Mouse (Mus musculus) cortical plate, adult 2 months (tissue): ENCODE measurements around the gene Nid2. TPM values are rescaled to one million over a fixed set of nuclear protein-coding genes. Genes with fewer than 3 reads are reported as not detected.

Experiments used
- H3K27ac ChIP-seq: fragments of 200-500 bp; 2 replicates; pipeline ENCODE4 v1.5.1; 2012; ENCODE audit warnings: low read length, control low read depth, inconsistent platforms; ENCODE audit not compliant: insufficient read depth
- H3K4me1 ChIP-seq: fragments of 200-500 bp; 2 replicates; pipeline ENCODE4 v1.6.1; 2011; ENCODE audit warnings: low read length; ENCODE audit not compliant: control insufficient read depth, insufficient read depth
- H3K4me3 ChIP-seq: fragments of 200-500 bp; 2 replicates; pipeline ENCODE4 v1.5.1; 2011; ENCODE audit warnings: mild to moderate bottlenecking, low read length, control low read depth; ENCODE audit not compliant: insufficient read depth
- CTCF ChIP-seq: fragments of 200-500 bp; IDR thresholded peaks from 2 replicates; pipeline ENCODE4 v1.5.1; 2011; ENCODE audit warnings: mild to moderate bottlenecking, control low read depth, low read length; ENCODE audit not compliant: insufficient read depth; ENCODE audit errors: extremely low read depth
- POLR2A ChIP-seq: fragments of 200-500 bp; IDR thresholded peaks from 2 replicates; pipeline ENCODE4 v1.6.1; 2011; ENCODE audit warnings: mild to moderate bottlenecking, low read length, control low read depth; ENCODE audit not compliant: insufficient read depth; ENCODE audit errors: extremely low read depth
- polyA plus RNA-seq: library from polyadenylated mRNA; depleted of rRNA; stranded (reverse); fragments of >200 nt; gene quantifications from 2 replicates; pipeline ENCODE4 v1.2.3, GENCODE M21; 2012

Gene Nid2
- polyA plus RNA-seq, 1 experiment: 2.2 TPM

DNA sequence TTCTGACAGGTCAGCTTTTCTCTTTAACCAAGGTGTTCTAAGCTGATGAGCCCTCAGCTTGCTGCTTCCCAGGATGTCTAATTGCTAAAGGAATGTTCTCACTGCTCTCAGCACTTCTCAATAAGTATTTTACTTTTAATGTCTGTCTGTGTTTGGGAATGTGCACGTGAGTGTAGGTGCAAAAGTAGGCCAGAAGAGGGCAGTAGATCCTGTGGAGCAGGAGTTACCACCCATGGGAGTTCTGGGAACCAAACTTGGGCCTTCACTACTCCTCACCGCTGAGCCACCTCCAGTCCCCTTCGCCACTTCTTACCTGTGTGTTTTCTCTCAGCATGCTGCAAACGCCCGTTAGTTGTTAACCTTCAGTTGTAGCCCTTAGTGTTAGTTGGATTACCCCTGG lies 25.1 kb downstream of the Nid2 start:
- Histone ChIP-seq H3K27ac (no peak overlapping the region), H3K4me1 (no peaks in the 10 kb centered on the region), H3K4me3 (no peak overlapping the region)
- TF ChIP-seq CTCF (no peak), POLR2A (no peak)

DNA sequence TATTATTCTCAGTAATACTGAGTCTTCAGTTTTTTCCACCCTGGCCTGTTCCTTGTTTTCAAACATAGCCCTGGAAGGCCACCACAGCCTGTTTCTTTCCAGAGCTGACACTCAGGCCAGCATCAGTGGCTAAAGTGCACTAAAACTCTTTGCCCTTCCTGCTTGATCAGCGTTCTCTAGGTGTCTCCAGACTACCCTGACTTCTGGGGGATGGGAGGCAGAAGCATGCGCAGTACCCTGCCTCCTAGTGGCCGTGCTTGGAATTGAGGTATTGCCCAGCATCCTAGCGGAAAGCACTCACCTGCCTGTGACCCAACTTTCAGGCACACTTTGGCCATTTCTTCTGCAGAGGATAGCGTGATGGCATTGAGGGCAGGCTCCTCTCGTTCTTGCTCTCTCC lies 25.8 kb downstream of the Nid2 start:
- no peak overlapping the region for H3K4me3 ChIP-seq
- H3K4me1 ChIP-seq: no peaks in the 10 kb centered on the region
- peak; percentile 39 for TF ChIP-seq CTCF
- TF ChIP-seq POLR2A: no peak
- H3K27ac ChIP-seq: no peak overlapping the region

DNA sequence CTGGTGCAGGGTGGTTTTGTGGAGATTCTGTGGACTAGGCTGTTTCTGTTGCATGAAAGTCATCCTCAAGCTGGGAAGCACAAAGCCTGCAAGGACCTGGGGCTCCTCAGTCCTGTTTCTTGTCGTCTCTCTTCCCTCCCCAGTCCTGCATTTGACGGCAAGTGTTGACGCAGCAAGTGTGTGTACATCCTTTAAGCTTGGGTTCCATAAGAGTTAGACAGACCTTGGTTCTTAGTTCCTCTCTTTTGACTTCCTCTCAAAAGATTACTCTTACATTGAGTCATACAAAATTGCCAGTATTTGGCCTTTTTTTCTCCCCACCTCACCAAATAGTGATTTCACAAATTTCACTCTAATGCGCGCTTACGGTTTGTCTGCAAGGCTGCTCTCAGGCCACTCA lies 26.3 kb downstream of the Nid2 start:
- TF ChIP-seq POLR2A: no peak
- TF ChIP-seq CTCF: no peak
- Histone ChIP-seq H3K4me3 (no peak overlapping the region), H3K27ac (no peak overlapping the region)

DNA sequence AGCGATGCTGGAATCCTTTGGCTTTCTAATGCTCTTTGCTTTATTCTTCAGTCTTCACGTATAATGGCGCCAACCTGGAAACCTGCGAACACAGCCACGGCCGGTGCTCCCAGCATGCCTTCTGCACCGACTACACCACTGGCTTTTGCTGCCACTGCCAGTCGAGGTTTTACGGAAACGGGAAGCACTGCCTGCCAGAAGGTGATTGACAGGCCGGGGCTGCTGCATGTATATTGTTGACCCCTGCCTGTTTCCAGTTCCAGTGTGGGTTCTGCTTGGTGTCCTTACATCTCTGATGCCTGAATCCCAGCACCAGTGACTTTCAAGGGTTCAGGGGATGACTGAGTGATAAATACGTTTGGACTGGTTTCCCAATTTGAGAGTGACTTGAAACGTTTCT lies 26.9 kb downstream of the Nid2 start:
- Histone ChIP-seq H3K4me1 (no peaks in the 10 kb centered on the region), H3K4me3 (no peak overlapping the region), H3K27ac (no peak overlapping the region)
- TF ChIP-seq POLR2A (no peak), CTCF (no peak)

More for the DNA sequence above, 26.3 kb downstream of the Nid2 start:
- no peaks in the 10 kb centered on the region for H3K4me1 ChIP-seq

DNA sequence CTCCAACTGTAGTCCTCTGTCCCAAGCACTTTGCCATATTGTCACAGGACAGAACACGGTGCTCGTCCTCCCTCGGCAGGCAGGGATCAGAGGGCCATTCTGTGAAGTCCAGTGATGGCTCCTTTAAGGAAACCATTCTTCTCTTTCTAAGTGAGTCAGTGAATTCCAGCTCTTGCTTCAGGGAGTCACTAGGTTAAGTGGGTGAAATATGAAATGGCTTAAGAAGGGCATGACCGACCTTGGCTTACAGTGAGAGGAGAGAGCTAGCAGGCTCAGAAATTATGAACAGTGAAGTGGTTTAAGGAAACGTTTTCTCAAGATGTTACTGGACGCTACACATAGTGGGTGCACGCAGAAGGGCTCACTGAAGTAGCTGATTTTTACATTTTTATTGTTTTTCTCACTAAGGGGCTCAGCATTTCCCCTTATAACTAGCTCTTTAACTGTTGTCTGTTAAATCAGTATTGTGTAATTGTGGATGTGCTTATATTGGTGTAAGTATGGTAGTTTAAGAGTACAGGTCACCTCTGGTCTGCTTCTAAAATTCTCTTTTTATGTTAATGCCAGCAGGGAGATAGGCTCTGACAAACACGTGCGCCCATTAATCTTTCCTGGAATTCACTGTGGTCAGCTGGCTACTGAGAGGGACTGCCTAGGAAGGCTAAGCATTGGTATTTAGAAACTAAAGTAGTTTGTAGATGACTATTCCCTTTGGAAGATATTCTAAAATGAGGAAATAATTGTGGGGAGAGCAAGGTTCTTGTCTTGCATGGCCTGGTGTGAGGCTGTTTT lies 34.9 kb downstream of the Nid2 start:
- no peaks in the 10 kb centered on the region for H3K4me1 ChIP-seq
- no peak overlapping the region for H3K27ac ChIP-seq
- H3K4me3 ChIP-seq: no peak overlapping the region
- TF ChIP-seq CTCF: no peak
- no peak for TF ChIP-seq POLR2A

DNA sequence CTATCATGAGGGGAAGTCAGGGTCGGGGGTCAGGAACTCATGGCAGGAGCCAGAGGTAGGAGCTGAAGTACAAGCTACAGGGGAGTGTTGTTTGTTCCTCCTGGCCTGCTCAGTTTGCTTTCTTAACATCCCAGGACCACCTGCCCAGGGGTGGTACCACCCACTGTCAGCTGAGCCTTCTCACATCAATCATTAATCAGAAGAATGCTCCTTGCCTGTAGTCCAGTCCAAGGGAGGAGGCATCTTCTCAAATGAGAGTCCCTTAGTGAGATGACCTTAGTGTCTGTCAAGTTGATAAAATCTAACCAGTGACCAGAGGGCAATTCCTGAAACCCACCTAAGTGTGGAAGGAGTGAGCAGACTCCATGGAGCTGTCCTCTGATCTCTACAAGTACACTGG lies 37.4 kb downstream of the Nid2 start:
- TF ChIP-seq POLR2A (no peak), CTCF (no peak)
- Histone ChIP-seq H3K27ac (no peak overlapping the region), H3K4me3 (no peak overlapping the region), H3K4me1 (no peaks in the 10 kb centered on the region)

DNA sequence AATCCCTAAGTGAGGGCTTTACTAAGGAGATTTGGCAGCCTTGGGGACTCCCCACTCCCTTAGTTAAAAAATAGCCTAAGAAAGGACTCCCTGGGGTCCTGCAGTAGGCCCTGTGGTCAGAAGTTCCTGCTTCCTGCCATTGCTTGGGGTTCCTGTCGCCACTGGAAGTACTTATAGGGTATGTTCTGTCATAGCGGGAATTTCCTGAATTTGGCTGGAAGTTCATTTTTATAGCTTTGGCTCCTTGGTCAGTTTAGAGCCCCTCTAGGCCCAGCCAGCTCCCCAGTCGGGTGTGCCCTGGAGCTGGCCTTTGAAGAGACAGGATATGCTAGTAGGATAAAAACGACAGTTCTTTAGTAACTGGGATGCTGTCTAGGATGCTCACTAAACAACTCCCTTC lies 43.8 kb downstream of the Nid2 start:
- H3K4me1 ChIP-seq: no peaks in the 10 kb centered on the region
- H3K4me3 ChIP-seq: no peak overlapping the region
- TF ChIP-seq POLR2A (no peak), CTCF (no peak)
- H3K27ac ChIP-seq: no peak overlapping the region

DNA sequence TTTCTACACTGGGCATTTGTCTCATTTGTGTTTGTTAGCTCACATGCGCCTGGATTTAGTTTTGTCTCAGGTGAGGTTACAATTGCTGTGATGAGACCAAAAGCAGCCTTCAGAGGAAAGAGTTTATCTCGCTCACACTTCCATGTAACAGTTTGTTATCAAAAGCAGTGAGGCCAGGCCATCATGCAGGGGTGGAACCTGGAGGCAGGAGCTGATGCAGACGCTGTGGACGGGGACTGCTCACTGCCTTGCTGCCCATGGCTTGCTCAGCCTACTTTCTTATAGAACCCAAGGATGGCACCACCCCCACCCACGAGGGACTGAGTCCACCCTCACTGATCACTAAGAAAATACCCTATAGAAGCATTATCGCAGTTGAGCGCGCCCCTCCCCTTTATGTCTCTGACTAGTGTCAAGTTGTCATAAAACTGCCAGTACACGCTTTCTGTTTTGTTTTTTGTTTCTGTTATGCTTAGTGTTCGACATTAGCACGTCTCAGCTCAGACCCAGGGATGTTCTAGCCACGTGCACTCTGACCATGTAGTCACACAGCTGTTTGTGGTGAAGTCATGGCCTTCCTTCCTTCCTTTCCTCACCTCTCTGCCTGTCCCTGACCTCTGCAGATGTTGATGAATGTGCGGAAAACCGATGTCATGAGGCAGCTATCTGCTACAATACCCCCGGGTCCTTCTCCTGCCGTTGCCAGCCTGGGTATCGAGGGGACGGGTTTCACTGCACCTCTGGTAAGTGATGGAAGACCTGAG lies 45.7 kb downstream of the Nid2 start:
- H3K4me1 ChIP-seq: no peaks in the 10 kb centered on the region
- H3K4me3 ChIP-seq: no peak overlapping the region
- TF ChIP-seq POLR2A (no peak), CTCF (no peak)
- no peak overlapping the region for H3K27ac ChIP-seq

DNA sequence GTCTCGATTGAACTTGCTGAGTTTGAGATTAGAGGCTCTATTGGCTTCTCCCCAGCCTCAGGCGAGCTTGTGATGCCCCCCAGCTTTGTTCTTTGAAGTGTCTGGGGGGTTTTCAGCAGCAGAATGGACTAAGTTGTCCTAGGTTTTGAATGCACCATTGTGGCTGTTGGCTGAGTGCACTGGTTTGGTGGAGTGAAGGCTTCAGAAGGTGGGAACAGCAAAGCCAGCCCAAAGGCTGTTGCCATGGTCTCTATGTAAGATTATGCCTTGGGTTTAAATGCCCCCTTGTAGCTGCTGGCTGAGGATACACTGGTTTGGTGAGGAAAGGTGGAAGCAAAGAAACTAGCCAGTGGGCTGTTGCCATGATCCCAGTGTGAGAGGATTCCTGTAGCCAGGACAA lies 49.4 kb downstream of the Nid2 start:
- H3K4me3 ChIP-seq: no peak overlapping the region
- TF ChIP-seq POLR2A (no peak), CTCF (no peak)
- no peaks in the 10 kb centered on the region for H3K4me1 ChIP-seq
- no peak overlapping the region for H3K27ac ChIP-seq

DNA sequence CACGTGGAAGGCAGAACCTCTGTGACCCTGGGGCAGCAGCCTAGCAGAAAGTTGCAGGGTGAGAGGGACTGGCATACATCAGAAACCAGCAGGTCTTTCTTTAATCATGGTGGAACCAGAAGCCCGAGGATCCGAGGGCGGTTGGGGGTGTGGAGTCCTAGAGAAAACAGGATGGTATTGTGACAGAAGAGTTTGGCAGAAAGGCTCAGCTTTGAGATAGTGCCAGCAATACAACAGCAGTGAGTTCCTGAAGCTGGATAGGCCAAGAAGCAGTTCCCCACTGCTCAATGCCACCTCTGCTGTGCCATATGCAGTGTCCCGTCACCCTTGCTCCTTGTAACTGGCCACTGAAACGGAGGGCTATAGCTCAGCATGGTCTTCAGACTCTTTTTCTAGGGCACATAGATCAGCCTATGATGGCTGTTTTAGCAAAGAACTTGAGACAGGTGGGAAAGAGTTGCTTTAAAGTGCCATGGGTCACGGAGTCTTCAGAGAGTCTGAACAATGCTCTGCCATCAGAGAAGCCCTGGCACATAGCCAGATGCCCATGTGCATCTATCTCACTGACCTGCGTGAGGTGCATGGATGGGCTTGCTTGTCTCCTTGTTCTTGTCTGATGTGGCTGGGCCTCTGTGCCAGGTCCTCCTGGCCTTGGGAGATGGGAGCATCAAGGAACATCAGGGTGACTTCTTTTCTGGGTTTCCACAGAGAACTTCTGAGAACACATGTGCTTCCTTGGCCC lies 50.6 kb downstream of the Nid2 start:
- Histone ChIP-seq H3K4me1 (no peaks in the 10 kb centered on the region), H3K27ac (no peak overlapping the region), H3K4me3 (no peak overlapping the region)
- TF ChIP-seq POLR2A: no peak
- no peak for TF ChIP-seq CTCF
